Mouse (Mus musculus) frontal cortex, postnatal 10 days (tissue): Measurements from ENCODE around the gene Lrrc27.

Experiments
- DNase-seq, 2 experiments: peaks; one replicate each; pipeline ENCODE4 v3.0.0; 2022; ENCODE audit warnings: low spot score in 2 of 2, mixed read lengths in 1 of 2

Gene Lrrc27

DNA sequence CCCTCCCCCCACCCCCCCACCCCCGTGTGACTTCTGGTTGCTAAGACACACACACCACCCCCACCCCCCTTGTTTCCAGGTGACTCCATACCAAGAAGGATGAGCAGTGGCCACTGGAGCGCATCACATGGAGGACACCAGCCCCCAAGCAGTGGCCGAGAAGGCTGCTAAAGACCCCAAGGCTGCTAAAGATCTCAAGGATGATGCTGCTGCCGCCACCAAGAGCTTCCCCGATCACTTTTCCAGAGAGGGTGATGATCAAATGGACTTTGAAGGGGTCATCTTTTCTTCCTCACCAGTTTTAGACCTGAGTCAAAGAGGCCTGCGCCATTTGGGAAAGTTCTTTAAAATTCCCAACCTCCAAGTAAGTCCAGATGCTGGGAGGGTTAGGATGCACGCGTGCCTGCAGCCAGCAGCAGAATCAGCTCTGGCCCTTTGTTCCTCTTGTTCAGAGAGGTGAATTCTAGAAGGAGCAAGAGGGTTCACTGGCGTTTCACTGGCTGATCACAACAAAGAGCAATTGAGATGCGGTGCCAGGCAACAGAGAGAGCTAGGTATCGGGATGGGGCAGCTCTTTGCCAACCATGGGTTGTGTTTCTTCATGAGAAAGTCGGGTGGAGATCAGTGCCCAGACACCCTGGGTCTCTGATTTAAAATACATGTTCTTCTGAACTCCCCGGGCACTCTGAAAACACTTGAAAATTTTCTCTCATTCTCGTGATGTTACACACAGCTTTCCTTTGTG is 2.0 kb downstream of the Lrrc27 start:
- DNase-seq, result no peak

DNA sequence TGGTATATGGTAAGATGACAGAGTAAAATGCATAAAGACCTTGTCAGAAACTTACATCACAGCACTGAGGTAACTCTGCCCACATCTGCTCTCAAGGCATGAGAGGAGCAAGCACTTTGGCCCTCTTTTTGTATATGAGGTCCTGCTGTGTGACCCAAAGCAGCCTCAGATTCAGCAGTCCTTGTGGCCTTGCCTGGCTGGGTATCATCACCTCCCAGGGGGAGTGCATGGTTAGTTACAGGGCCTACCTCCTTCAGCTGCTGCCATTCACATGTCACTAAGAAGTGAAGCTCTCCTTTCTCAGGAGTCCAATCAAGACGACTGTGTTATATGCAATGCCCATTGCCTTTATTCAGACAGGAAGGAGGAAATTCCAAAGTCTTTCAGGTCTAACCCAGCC is 2.7 kb downstream of the Lrrc27 start:
- no peak for DNase-seq

DNA sequence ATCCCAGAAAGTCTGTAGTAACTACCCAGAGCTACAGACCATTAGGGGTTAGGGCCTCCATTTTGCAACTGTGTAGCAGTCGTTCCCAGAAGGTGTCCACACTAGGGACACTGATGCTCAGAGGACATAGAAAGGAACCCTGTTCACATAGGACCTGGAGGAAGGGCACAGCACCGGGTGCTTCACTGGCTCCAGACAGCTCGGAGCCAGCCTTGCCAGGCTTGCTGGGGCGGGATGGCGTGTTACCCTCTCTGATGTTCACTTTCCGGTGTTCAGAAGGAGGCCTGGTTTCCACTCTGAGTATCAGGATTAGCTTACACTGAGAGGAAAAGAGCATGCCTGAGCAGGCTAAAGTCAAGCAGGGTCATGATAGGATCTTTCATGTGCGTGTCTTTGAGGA is 3.2 kb downstream of the Lrrc27 start:
- DNase-seq, result no peak

DNA sequence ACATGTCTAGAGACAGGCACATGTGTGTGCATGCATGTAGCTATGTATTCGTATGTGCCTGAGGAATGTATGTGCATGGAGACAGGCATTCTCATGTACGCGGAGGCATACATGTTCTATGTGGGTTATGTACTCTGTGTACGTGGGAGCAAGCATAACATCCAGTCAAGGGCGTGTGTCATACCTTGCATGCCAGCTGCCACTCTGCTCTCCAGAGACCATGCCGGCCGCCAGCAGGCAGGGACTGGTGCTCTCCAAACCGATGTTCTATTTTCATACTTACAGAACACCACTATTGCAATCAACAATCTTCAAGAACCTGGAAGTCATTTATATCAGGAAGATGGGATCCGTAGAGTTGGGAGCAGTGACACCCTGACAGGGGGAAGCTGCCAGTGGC is 3.7 kb downstream of the Lrrc27 start:
- DNase-seq, result no peak

DNA sequence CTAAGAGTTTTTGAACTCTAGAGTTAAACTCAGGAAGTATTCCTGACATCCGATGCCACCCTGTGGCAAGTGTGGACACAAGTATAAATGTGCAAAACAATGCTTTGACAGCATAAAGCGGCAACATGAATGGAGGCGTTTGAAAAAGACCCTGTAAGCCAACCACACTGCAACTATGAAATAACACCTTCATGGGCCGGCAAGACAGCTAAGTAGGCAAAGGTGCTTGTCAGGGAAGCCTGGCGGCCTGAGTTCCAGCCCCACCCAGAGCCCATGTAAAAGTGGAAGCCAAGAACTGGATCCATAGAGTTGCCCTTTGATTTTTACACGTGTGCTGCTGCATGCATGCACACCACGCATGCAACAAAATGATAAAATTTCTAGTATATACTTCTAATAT is 4.3 kb downstream of the Lrrc27 start:
- DNase-seq, result no peak

DNA sequence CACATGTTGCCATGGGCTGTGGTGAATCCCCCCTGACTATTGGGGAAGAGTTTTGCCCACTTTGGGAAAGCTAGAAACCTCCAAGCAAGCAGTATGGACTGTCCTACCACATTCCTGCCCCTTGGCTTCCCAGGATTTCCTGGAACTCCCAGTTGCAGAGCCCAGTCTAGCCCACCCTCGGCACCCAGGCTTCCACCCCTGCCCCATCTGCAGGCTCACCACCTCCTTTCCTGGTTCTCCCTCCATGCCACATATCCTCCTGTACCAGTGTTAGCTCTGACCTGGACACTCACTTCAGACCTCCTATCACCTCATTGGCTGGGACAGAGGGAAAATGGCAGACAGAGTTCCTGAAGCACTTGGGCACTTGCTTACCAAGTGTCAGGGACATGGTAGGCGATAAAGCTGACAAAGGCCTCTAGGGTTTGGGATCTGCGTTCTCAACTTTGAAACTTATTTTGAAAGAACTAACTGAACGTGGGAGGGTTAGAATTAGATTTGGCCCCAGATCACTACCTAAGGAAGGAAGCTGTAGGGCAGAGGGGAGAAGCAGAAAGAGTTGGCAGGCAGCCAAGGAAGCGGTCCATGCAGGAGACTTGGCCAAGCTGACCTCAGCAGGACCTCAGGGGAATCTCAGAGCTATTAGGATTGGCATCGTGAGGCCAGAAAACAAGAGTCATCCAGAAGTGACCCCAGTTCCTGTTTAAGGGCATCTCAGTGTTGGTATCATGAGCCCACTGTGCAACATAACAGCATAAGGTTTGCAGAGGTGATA is 6.0 kb downstream of the Lrrc27 start:
- no peak for DNase-seq

DNA sequence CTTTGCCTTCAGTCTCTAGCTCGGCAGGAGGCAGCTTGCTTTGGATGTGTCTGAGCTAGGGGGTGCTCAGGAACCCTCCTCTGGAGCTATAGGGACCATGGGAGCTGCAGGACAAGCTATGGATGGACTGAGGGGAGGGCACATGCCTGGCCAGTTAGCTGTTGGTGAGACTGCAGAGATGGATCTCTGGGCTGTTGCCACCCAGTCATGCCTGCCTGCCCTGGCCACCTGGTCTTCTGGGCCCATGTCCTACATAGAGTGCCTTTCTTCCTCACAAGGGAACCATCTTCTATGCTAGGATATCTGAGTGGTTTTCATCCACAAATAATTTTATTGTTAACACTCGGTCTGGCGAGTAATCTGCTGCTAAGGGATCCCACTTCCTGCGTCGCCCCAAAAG is 6.7 kb downstream of the Lrrc27 start:
- no peak for DNase-seq

DNA sequence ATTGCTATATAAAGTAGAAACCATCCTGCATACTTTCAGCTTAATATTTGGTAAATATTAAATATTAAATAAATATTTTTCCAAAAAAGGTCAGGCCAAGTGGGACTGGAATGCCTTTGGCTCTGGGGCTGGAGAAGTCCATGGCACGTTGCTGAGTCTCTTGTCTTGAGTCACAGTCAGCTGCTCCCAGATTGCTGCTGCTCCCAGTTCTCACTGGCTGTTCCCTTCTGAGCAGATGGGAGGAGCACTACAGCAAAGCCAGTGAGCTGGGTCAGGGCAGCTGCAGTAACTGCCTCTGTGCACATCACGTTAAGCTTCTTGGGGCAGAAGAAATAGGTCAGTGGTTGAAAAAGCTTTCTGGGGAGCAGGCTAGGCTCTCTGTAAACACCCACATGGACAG is 7.5 kb downstream of the Lrrc27 start:
- DNase-seq, result no peak

DNA sequence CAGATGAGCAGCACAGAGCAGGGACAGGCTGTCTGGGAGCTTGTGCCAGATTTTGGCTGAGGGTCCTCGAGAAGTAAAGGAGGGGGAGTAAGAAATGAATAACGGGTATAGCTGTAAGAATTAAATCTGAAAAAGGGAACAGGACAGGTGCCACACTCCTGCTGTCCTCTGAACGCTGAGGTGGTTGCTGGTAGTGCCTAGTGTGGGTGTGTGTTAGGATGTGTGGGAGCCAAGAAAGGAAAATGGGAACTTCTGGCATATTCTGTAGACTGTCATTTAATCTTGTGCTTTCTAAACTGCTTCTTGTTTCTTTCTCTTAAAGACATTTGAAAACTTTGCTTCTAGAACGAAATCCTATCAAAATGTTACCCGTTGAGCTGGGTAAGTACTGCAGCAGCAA is 8.3 kb downstream of the Lrrc27 start:
- no peak for DNase-seq

DNA sequence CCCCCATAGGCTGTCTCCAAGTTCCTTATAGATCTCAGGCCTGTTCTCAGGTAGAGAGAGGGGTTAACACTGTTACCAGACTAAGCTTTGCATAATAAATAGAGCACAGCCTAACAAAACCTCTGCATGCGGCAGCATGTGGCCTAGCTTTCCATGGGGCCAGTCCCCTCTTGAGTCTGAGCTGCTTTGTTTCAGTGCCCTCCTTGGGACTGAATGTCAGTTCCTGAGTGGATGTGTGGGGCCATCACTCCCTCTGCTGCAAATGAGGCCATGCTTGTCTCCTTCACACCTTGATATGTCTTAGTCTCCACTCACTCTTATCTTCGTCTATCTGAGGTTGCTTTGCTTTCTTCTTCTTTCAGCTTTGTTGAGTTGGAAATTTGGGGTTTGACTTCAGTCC is 9.1 kb downstream of the Lrrc27 start:
- DNase-seq, result no peak

DNA sequence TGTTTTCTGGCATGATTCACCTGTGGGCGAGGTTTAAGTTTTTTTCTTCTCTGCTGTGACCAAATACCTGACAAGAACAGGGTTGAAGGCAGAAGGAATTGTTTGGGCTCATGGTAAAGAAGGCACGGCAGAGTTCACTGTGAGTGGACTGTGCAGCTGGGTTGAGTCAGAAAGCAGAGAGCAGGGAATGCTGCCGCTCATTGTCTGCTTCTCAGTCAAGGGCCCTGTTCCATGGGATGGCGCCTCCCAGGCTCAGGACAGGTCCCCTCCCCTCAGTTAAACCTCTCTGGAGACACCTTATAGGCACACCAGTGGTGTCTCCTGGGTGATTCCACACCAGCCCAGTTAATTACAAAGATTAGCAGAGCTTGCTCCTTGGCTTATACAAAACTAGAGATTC is 9.6 kb downstream of the Lrrc27 start:
- no peak for DNase-seq

DNA sequence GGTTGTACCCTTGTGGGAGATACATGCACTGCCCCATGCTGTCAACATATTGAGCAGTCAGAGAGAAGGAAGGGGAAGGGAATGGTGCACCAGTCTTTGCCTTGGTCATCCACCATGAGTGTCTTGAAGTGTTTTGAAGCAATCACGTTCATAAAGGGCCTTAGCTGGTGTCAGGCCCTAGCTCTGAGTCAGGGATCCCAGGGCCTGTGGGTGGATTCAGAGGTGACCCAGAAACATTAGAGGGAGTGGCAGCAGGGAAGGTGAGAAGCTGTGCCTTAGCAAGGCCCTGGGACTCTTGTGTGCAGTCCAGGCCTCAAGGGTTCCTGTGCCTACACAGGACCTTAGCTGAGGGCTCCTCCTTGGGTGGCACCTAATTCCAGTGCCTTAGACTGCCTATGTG is 11.3 kb downstream of the Lrrc27 start:
- DNase-seq, result no peak

DNA sequence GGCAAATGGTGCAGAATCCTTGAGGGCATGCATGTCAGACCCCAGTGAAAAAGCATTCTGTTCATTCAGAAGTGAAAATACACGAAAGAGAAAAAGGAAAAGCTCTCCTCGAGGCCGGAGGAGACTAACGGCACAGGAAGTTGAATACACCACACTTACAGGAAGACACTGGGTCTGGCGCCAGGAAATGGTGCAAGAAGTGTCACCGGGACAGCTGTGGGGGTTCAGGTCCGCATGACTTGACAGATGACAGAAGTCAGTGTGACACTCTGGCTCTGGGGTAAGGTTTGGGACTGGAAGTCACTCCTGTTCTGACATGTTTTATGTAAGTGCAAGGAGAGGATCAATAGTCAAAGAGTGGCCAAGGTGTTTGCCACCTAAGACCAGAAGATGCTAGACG is 11.9 kb downstream of the Lrrc27 start:
- no peak for DNase-seq

DNA sequence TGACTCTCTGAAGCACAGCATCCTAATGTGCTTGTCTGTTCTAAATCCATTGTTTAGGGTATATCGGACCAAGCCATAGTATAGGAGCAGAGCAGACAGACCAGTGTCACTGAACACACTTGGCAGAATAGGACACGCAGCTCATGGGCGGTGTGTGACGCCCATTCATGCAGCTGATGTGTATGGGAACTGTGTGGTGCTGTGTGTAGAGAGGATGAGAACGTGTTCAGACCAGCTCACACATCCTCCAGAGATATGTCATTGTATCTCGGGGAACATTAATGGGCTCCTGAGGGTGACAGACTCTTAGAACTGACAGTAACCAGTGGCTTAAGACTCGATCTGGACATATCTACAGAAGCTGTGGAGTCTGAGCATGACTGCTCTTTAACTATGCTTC is 13.6 kb downstream of the Lrrc27 start:
- no peak for DNase-seq

DNA sequence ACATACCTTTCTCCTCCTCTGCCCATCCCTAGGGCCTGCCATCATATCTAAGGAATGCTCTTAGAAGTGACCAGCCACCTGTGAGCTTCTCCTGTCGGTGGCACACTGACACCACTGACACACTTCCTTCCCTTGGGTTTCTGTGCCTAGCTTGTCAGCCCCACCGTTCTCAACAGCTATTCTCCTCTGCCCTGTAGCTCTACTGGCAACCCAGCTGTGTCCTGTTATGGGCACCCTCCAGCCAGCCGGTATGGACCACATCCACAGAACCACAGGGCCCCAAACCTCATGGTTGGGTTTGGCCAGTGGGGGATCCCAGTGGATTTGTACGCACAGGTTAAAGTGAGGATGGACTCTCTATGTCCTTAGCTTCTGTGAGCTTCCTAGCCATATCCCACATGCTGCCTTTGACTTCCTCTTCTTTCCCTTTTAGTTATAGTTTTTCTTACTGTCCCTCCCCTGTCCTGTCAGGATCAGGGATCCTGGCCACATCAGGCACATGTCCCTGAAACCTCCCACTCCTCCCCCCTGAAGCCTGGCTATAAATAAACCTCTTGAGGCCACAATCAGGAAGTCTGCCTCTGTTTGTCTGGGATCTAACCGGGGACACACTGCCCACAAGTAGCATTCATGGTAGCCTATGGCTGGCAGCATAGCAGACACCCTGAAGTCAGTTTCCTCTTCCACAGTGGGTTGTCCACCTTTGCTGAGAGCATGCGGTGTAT is 15.8 kb downstream of the Lrrc27 start:
- DNase-seq, result no peak

DNA sequence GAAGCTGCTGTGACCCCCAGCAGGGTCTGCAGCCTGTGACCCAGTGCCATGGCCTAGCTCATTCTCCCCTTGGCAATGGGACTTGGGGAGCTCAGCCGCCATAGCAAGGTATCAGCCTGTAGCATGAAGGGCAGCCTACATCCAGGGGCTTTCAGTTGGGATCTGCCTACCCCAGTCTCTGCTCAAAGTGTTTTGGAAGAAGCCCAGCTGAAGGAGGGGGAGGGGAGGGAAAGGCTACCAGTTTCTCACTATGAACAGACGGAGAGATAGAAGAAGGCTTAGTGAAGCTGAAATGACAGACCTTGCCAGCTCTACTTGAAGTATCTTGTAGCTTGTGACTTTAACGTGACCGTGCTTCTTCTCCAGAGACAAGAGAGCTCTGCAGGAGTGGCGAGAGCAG is 17.0 kb downstream of the Lrrc27 start:
- no peak for DNase-seq

DNA sequence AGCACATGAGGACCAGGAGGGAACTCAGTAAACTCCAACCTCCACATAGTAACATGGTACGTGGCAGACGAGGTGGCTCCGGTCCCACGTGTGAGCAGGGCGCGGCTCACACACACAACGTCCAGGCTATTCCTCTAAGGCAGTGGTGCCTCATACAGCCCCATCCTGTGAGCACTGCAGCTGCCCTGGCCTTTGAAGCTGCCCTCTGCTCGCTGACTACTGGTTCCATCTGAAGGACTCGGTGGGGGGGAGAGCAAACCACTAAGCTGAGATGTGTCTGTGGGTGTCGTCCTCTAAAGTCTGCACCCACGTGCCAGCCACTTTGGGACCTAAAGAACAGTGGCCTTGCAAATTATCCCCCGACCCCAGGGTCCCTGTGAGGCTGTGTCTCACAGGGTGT is 17.5 kb downstream of the Lrrc27 start:
- no peak for DNase-seq

DNA sequence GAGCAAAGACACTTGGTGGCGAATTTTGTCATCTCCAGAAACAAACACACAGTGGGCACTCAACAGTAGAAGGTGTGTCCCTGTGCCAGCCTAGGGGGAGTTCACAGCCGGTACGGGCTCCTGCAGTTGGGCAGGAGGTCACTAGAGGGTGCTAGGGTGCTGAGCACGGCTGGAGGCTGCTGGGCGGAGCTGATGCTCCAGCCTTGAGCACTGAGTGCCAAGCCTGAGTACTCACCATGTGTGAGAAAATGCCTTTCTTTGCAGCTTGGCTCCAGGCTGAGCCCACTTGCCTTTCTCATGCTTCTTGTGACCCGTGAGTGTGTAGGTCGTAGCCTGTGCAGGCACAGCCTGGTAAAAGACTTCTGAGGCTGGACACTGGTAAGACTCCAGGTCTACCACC is 20.9 kb downstream of the Lrrc27 start:
- DNase-seq, result peak; percentile 61 to 84

DNA sequence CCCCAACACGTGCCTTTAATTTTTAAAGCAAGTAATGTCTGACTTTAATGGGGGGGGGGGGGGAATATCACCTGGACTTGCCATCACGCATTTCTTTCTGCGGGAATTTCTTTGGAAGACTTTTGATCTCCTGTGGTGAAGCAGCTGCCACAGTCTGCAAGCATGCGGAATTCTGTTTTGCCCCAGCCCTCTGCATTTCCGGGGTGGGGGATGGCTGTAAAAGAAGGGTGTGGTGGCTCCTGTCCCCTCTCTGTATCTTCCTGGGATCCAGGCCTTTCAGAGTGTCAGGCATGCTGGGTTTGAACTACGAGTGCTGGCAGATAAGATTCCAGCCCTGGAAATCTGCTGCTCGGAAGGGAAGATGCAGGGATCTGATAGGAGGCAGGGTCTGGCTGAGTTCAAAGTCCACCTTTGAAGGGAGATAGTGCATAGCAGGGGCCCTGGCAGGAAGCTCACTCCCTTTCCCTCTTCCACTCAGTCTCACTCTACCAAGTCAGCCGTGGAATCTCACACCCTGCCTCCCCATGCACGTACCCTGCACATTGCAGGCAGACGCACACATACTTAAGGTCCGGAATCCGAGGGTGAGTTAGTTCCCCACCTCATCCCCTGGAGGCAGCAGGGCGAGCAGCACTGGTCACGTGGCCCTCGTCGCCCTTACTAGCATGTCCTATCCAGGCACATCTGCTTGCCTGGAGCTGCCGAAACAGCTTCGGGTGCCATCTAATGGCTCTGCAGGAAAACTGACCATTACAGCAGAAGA is 21.8 kb downstream of the Lrrc27 start:
- peak in 1 of 2 experiments; percentile 37 for DNase-seq

DNA sequence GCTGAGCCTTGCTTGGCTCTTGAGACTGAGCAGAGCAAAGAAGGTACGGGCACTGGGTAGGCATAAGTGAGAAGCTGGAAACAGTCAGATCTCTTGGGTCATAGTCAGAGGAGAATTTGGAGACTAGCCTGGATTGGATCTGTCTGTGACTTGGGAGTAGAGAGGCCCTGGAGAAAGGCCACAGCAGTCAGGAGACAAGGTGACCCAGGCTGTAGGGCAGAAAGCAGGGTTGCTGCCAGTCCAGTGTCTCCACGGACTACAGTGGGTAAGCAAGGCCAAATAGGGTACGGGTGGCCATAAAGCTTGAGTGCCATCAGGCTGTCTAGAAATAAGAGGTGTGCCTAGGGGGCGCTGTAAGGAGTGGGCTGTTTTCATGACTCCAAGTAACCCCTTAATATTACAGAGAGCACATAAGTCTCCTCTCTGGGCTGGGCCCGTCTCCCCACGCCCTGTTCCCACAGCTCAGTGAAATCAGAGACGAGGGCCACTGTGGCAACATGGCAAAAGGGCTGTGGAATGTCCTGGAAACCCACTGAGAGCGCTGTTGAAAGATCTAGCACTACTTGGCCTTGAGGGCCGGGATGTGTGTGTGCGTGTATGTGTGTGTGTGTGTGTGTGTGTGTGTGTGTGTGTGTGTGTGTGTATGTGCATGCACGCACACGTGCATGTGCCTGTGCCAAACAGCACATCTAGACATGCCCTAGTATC is 23.0 kb downstream of the Lrrc27 start:
- no peak for DNase-seq

DNA sequence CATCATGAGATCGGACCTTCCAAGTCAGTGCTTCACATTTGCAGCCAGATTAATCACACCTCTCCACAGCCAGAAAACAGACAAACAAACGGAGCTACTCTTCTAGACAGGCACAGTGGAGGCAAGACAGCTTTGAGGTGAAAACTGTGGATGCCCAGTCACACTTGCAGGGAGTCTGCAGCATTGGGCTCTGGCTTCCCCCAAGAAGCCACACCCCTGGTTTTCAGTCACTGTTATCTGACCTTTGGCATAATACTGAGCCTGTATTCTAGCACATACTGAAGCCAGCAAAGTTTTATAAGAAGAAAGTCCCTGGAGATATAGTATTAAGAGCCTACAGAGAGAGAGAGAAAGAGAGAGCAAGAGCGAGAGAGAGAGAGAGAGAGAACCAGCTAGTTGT is 26.6 kb downstream of the Lrrc27 start:
- DNase-seq, result no peak
